Mouse (Mus musculus) neural tube, embryonic 14.5 days (tissue): Measurements from ENCODE around the gene Wfdc21. TPM values are rescaled to one million over a fixed set of nuclear protein-coding genes. Genes with fewer than 3 reads are reported as not detected.
A peak's percentile ranks its signal among the peaks of the same experiment; 100 is the strongest.

Source experiments
- ATAC-seq: fragments of 200-750 bp; cut with Nextera tagmentation; 2 replicates; pipeline ENCODE4 v1.8.0; 2017; ENCODE audit warnings: low read depth, mild to moderate bottlenecking, moderate TSS enrichment, moderate library complexity
- H3K27ac ChIP-seq: fragments of 300-500 bp; sonication (generic); 2 replicates; pipeline ENCODE4 v1.5.1; 2014; ENCODE audit warnings: low read depth, mild to moderate bottlenecking, control low read depth, low read length, moderate library complexity, mixed read lengths
- H3K27me3 ChIP-seq: fragments of 300-500 bp; sonication (generic); 2 replicates; pipeline ENCODE4 v1.6.1; 2014; ENCODE audit warnings: low read length; ENCODE audit not compliant: control insufficient read depth, insufficient read depth
- H3K36me3 ChIP-seq: fragments of 300-500 bp; sonication (generic); 2 replicates; pipeline ENCODE4 v1.6.1; 2014; ENCODE audit warnings: low read length, mixed read lengths; ENCODE audit not compliant: control insufficient read depth, insufficient read depth
- H3K4me1 ChIP-seq: fragments of 300-500 bp; sonication (generic); 2 replicates; pipeline ENCODE4 v1.6.1; 2014; ENCODE audit warnings: low read length; ENCODE audit not compliant: control insufficient read depth, insufficient read depth
- H3K4me2 ChIP-seq: fragments of 300-500 bp; sonication (generic); 2 replicates; pipeline ENCODE4 v1.6.1; 2014; ENCODE audit warnings: mild to moderate bottlenecking, low read depth, low read length, control low read depth
- H3K4me3 ChIP-seq: fragments of 300-500 bp; sonication (generic); 2 replicates; pipeline ENCODE4 v1.5.1; 2014; ENCODE audit warnings: low read depth, low read length, control low read depth, mixed read lengths
- H3K9ac ChIP-seq: fragments of 300-500 bp; sonication (generic); replicated peaks from 2 replicates; pipeline ENCODE4 v1.6.1; 2014; ENCODE audit warnings: low read depth, mild to moderate bottlenecking, control low read depth, low read length, mixed read lengths
- H3K9me3 ChIP-seq: fragments of 300-500 bp; sonication (generic); 2 replicates; pipeline ENCODE4 v1.6.1; 2016; ENCODE audit warnings: low read length; ENCODE audit not compliant: control insufficient read depth
- WGBS: fragments of 180-500 bp; shearing (Covaris S2); extraction: QIAGEN DNeasy Blood & Tissue Kit; methylation state at CpG from one replicate; pipeline ENCODE4 v1.1.7; 2014; 5-methylcytosine and 5-hydroxymethylcytosine counted together
- polyA plus RNA-seq: library from polyadenylated mRNA; unstranded; fragments of >200 nt; fragmentation: Nextera tagmentation; extraction: Ambion mirVana; gene quantifications from 2 replicates; pipeline ENCODE4 v1.2.1, GENCODE M21; 2014

The Wfdc21 gene
- polyA plus RNA-seq, 1 experiment from 2014 or later, result not detected

DNA sequence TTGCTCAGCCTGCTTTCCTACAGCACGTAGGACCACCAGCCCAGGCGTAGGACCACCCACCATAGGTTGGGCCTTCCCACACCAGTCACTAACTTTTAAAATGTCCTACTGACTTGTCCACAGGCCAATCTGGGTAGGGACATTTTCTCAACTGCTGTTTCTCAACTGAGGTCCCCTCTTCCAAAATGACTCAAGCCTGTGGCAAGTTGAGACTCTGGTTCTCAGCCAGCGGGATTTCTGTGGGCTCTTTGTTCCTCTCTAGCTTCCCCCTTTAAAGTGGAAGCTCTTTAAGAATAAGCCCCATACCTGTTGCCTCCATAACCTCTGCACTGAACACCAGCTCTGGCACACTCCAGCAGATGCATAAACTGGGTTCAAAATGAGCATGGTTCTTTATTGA is 3.2 kb upstream of the Wfdc21 start:
- WGBS, result 92% methylated on average over 3 of the region's 3 CpGs
- no peaks in the 10 kb centered on the region for H3K36me3 ChIP-seq
- no peaks in the 10 kb centered on the region for H3K4me1 ChIP-seq
- no peak overlapping the region for H3K27ac ChIP-seq
- no peak overlapping the region for H3K4me2 ChIP-seq
- H3K4me3 ChIP-seq, result no peak overlapping the region
- H3K9ac ChIP-seq, result no peak overlapping the region
- no peaks in the 10 kb centered on the region for H3K27me3 ChIP-seq
- ATAC-seq, result no peak
- no peaks in the 10 kb centered on the region for H3K9me3 ChIP-seq

- no peak for ATAC-seq
Measured at GRCm38 (mm10) chr11:83746152-83746551, 588 bp upstream of the Wfdc21 start.

DNA sequence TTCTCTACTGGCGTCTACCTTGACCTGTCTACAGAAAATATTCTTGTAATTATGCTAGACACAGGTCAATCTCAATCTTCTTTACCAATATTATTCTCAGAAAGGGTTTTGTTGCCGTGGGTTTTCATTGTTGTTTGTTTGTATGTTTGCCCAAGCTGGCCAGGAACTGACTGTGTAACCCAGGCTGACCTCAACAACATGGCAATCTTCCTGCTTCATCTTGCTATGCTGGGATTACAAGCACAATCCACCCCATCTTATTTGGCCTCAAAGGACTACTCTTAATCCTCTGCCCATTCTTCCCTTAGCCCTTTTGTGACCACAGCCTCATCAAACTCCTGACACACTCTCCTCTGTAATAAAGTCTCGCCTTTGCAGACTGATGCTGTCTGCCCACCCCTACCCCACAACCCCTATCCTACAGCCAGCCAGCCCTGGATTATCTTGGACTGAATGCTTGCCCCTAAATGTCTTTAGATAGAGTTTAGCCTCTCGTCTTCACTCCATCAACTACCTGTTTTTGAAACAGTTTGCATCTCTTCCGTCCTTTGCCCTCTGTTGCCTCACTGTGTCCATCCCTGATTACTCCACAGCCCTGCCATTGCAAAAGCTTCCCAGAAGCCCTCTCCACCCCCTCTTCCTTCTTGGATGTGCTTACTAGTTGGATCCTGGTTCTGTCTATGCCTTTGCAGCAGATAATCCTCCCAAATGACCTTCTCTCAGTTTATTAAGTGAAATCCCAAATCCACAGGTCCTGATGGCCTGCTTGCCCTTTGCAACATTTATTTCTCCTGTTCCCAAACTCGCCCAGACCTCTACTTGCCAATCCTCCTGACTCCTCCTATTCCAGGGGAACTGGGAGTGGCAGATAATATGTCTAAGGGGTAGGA is 881 bp downstream of the Wfdc21 start:
- no peaks in the 10 kb centered on the region for H3K36me3 ChIP-seq
- 77% methylated on average over 6 of the region's 6 CpGs for WGBS
- no peak for ATAC-seq

More at GRCm38 (mm10) chr11:83746152-83746551, 588 bp upstream of the Wfdc21 start:
- 69% methylated on average over 4 of the region's 4 CpGs for WGBS
- Histone ChIP-seq H3K27me3 (no peaks in the 10 kb centered on the region), H3K9me3 (no peaks in the 10 kb centered on the region), H3K4me2 (no peak overlapping the region), H3K36me3 (no peaks in the 10 kb centered on the region), H3K4me3 (no peak overlapping the region), H3K9ac (no peak overlapping the region), H3K4me1 (no peaks in the 10 kb centered on the region), H3K27ac (no peak overlapping the region)

GRCm38 (mm10) chr11:83753581-83754181 is 6.9 kb downstream of the Wfdc21 start, which contains the start of gene Heatr6:
Heatr6 (plus strand) TSS chr11:83753696.
- peaks cover 13% of the 10 kb centered on the region for H3K4me1 ChIP-seq
- peaks cover 17% of the 10 kb centered on the region for H3K36me3 ChIP-seq
- ATAC-seq, result peak; percentile 98
- no peaks in the 10 kb centered on the region for H3K9me3 ChIP-seq
- H3K4me3 ChIP-seq, result peak within 1 kb of the TSS; percentile 64
- 0 out of 2 replicates have a peak, but pooled peaks cover 3% of the 10 kb centered on the region for H3K27me3 ChIP-seq
- peak within 1 kb of the TSS; percentile 73 for H3K4me2 ChIP-seq
- peak within 1 kb of the TSS; percentile 76 for H3K9ac ChIP-seq
- WGBS, result under 1% methylated on average over 47 of the region's 47 CpGs
- peak within 1 kb of the TSS; percentile 83 for H3K27ac ChIP-seq

More for the DNA sequence above, 881 bp downstream of the Wfdc21 start:
- H3K27ac ChIP-seq, result no peak overlapping the region
- H3K9me3 ChIP-seq, result no peaks in the 10 kb centered on the region
- no peak overlapping the region for H3K9ac ChIP-seq
- 0 out of 2 replicates have a peak, but pooled peaks cover 3% of the 10 kb centered on the region for H3K27me3 ChIP-seq
- no peak overlapping the region for H3K4me3 ChIP-seq
- H3K4me2 ChIP-seq, result no peak overlapping the region
- H3K4me1 ChIP-seq, result no peaks in the 10 kb centered on the region

DNA sequence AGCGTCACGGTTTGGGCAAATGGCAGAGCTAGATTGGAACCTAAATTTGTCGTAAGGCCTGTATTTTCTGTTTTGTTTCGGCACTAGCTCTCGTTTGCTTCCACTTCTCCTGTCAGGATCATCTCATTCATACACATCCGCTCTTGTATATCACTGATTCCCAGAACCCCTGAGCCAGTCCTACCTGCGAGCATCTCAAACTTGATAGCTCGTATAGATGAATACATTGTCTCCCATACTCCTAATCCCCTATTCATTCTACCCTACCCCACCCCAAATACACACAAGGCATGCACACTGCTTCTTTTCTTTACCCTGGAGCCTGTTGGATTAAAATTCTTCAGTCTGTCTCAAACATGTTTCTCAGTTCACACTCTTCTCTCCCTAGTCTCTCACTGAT is 7.5 kb downstream of the Wfdc21 start:
- Histone ChIP-seq H3K9ac (peak overlapping the region; percentile 76), H3K36me3 (peaks cover 23% of the 10 kb centered on the region), H3K4me3 (peak overlapping the region; percentile 64), H3K27me3 (0 out of 2 replicates have a peak, but pooled peaks cover 3% of the 10 kb centered on the region), H3K4me1 (peaks cover 13% of the 10 kb centered on the region), H3K9me3 (no peaks in the 10 kb centered on the region), H3K4me2 (peak overlapping the region; percentile 73), H3K27ac (peak overlapping the region; percentile 83)
- WGBS, result 8% methylated on average over 8 of the region's 8 CpGs
- ATAC-seq, result 0 out of 2 replicates have a peak, but pooled peaks have one; percentile 18

DNA sequence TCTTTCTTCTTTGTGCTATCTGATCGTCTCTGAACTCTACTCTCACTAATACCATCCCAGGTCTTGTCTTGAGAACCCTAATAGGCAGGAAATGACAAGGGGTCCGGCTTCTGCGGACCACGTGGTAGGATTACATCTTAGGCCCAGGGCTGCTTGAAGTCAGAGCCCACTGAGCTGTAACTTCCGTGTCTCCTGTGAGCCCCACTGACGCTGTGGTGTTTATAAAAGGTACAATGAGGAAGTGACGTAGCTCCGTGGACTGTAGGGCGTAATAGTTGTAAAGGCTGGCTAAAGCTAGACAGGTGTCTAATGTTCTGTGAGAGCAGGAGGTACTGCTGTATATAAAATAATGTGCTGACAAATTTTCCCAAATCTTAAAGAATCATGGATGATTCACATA is 20.6 kb downstream of the Wfdc21 start:
- WGBS, result 91% methylated on average over 9 of the region's 9 CpGs
- Histone ChIP-seq H3K9me3 (no peaks in the 10 kb centered on the region), H3K4me3 (no peak overlapping the region), H3K27me3 (no peaks in the 10 kb centered on the region), H3K36me3 (peaks cover 77% of the 10 kb centered on the region), H3K4me2 (no peak overlapping the region), H3K4me1 (no peaks in the 10 kb centered on the region), H3K9ac (no peak overlapping the region), H3K27ac (no peak overlapping the region)
- ATAC-seq, result no peak

DNA sequence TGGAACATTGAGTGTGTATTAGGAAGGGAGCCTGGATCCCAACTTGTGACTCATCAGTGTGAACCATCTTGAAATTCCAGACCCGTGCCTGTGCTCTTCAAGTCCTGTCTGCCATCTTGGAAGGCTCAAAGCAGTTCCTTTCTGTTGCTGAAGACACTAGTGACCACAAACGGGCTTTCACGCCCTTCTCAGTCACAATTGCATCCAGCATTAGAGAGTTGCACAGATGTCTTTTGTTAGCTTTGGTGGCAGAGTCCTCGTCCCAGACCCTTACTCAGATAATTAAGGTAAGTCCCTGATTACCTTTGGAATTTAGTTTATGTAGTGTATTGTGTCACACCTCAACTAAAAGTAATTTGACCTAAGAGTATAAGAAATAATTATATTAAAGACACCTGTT is 22.2 kb downstream of the Wfdc21 start:
- no peak overlapping the region for H3K4me2 ChIP-seq
- H3K9me3 ChIP-seq, result no peaks in the 10 kb centered on the region
- H3K27me3 ChIP-seq, result no peaks in the 10 kb centered on the region
- H3K4me3 ChIP-seq, result no peak overlapping the region
- 94% methylated on average over 4 of the region's 4 CpGs for WGBS
- H3K9ac ChIP-seq, result no peak overlapping the region
- no peak for ATAC-seq
- H3K4me1 ChIP-seq, result no peaks in the 10 kb centered on the region
- no peak overlapping the region for H3K27ac ChIP-seq
- H3K36me3 ChIP-seq, result peaks cover 69% of the 10 kb centered on the region

DNA sequence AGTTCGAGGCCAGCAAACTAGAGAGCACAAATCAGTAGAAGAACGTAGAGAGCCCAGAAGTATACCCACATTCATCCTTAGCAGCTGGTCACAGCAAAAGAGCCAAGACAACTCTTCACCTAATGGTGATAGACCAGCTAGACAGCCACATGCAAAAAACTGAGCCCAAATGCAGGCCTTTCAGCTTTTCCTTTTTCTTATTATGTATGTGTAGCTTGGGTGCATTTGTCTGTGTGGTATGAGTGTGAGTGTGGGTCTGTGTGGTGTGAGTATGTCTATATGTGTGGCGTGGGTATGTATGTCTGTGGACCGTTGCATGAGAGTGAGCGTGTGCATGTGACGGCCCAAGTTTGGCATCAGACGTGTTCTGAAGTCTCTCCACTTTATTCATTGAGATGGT is 24.3 kb downstream of the Wfdc21 start:
- H3K4me1 ChIP-seq, result no peaks in the 10 kb centered on the region
- H3K36me3 ChIP-seq, result peaks cover 68% of the 10 kb centered on the region
- H3K4me2 ChIP-seq, result no peak overlapping the region
- no peaks in the 10 kb centered on the region for H3K27me3 ChIP-seq
- no peak overlapping the region for H3K4me3 ChIP-seq
- no peak overlapping the region for H3K9ac ChIP-seq
- H3K9me3 ChIP-seq, result no peaks in the 10 kb centered on the region
- ATAC-seq, result no peak
- 97% methylated on average over 7 of the region's 7 CpGs for WGBS
- H3K27ac ChIP-seq, result no peak overlapping the region

GRCm38 (mm10) chr11:83772341-83772740 is 25.6 kb downstream of the Wfdc21 start:
- no peaks in the 10 kb centered on the region for H3K4me1 ChIP-seq
- no peak overlapping the region for H3K4me3 ChIP-seq
- H3K9ac ChIP-seq, result no peak overlapping the region
- no peak for ATAC-seq
- 99% methylated on average over 6 of the region's 6 CpGs for WGBS
- peaks cover 73% of the 10 kb centered on the region for H3K36me3 ChIP-seq
- no peak overlapping the region for H3K27ac ChIP-seq
- H3K27me3 ChIP-seq, result no peaks in the 10 kb centered on the region
- no peaks in the 10 kb centered on the region for H3K9me3 ChIP-seq
- no peak overlapping the region for H3K4me2 ChIP-seq
